Mouse (Mus musculus) spleen, postnatal 4 days (tissue): Measurements from ENCODE around the gene Akap6.
A peak's percentile ranks its signal among the peaks of the same experiment; 100 is the strongest.

Experiments used
- DNase-seq, 2 experiments: peaks; one replicate each; pipeline ENCODE4 v3.0.0; 2022; ENCODE audit warnings: low spot score in 2 of 2

The Akap6 gene

GRCm38 (mm10) chr12:52699146-52699545 lies at the start of gene Akap6:
Gene Akap6, plus strand, starts transcription at chr12:52699383.
- DNase-seq = no peak

DNA sequence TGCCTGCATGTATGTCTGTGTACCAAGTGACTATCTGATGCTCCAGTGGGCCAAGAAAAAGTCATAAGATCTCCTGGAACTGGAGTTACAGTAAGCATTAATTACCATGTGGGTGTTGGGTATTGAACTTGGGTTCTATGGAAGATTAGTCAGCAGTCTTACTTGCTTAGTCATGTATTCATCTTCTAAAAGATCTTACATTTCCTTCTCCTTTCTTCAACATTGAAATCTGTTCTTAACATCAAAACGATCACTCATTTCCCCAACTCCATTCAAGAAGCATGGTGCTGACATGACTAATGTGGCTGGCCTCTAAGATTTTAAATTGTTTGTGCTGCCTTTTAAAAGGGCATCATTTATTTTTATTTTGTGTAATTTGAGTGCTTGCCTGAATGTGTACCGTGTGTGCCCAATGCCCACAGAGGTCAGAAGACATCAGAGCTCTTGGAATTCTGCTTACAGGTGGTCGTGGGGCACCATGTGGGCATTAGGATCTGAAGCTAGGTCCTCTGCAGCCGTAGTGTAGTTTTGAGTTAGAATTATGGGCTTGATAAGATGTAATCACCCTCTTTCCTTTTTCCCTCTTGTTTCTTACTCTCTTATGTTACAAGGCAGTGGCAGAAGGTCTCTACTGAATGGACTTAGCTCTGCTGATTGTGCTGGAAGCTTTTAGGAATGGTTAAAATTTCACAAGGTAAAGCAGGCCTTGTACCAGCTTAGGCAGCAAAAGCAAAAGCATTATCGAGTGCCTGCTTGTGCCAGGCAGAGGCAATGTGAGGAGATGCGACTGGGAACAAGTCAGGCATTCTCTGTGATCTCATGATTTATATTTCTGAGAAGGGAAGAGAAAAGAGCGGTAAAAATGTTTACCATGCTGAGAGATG lies 36.0 kb upstream of the Akap6 start:
- no peak for DNase-seq

- no peak for DNase-seq
Measured at GRCm38 (mm10) chr12:52664944-52665343, 34.2 kb upstream of the Akap6 start.

DNA sequence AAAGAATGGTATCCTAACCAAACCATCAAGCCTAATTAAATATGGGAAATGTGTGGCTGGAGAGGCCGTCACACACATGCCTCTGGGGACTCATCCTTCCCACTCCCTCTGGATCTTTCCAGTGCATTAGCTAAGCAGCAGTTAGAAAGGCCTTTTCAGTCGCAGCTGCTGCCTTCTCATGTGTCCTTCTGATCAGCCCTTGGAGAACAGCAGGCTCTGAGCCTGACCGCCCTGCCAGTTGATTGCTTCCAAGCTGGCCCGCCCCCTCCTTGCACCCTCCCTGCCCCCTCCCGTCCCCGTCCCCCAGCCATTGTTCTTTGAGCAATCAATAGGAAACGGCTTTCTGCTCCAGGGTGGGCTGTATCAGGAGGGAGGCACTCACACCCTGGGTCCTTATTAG lies 27.7 kb upstream of the Akap6 start:
- DNase-seq = no peak

GRCm38 (mm10) chr12:52671943-52672342 lies 27.2 kb upstream of the Akap6 start:
- DNase-seq = no peak

DNA sequence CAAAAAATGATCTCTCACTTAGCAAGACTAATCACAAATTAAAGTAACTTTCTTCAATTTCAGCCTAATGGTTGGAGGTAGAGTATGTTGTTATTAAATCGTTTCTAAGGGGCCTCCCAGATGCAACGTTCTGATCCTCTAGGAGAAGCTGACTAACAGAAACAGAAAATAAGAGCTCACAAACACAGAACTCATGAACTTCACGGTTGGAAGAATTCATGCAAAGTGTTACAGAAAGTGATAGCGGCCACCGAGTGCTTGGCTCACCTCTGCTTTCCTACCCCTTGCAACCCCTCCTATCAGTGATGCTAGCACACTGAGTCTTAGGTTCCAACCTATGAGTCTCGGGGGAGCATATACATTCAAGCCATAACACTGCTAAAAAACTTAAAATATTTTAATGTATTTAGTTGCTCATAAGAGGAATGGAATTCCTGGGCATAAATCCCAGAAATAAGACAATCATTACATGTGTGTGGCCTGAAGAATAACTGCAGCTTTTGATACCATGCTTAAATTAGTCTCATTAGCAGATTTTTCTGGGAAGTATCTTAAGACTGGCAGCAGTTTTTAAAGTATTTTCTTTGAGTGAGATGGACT lies 25.7 kb upstream of the Akap6 start:
- DNase-seq = no peak

DNA sequence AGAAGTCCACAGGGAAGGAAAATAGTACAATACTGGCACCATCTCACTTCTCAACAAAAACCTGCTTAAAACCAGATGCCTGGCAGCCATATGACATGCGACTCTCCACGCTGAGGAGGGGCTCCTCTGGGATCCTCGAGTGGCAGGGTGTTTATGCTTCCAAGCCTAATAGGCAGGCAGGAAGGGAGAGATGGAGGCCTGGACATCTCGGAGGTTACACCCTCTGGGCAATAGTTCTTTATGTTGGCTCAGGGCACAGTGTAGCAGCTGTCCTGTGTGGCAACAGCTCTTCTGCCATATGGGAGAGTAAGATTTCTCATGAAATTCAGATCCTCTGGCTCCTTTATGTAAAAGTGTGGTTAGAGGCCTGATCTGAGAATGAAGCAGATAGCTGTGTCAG lies 24.2 kb upstream of the Akap6 start:
- DNase-seq = no peak

GRCm38 (mm10) chr12:52687355-52687754 lies 11.8 kb upstream of the Akap6 start:
- no peak for DNase-seq

GRCm38 (mm10) chr12:52688712-52689111 lies 10.5 kb upstream of the Akap6 start:
- no peak for DNase-seq

GRCm38 (mm10) chr12:52691552-52691951 lies 7.6 kb upstream of the Akap6 start:
- DNase-seq = no peak

GRCm38 (mm10) chr12:52692290-52692974 lies 6.8 kb upstream of the Akap6 start:
- peak in 1 of 2 experiments; percentile 28 for DNase-seq

GRCm38 (mm10) chr12:52697407-52698109 lies 1.6 kb upstream of the Akap6 start:
- DNase-seq = no peak

DNA sequence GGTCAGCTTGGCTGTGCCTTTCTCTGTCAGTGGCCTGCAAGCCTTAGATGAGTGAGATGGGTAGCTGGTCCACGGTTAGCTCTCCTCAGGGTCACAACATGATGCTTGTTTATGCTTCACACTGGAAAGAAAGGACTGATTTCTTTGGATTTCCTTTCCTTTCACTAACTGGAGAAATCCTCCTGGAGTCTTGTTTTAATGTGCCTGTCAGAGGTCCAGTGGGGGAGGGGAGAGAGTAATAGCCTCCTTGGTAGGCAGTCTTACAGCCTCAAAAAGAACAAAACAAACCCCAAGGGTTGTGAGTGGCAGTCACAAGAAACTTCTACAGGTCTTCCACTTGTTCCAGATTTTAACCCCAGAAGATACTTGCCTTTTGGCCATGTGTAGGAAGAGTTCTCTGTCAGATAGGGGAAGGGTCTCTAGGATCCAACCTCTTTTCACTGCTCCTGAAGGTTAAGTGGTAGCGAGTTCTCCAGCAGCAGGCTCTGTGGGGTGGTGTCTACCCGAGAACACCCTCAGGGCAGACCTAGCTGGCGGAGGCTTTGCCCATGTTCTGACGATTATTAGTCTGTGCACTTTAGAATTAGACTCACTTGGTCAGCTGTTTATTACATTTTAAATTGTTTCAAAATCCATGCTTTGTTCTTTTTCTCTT lies 780 bp upstream of the Akap6 start:
- no peak for DNase-seq

DNA sequence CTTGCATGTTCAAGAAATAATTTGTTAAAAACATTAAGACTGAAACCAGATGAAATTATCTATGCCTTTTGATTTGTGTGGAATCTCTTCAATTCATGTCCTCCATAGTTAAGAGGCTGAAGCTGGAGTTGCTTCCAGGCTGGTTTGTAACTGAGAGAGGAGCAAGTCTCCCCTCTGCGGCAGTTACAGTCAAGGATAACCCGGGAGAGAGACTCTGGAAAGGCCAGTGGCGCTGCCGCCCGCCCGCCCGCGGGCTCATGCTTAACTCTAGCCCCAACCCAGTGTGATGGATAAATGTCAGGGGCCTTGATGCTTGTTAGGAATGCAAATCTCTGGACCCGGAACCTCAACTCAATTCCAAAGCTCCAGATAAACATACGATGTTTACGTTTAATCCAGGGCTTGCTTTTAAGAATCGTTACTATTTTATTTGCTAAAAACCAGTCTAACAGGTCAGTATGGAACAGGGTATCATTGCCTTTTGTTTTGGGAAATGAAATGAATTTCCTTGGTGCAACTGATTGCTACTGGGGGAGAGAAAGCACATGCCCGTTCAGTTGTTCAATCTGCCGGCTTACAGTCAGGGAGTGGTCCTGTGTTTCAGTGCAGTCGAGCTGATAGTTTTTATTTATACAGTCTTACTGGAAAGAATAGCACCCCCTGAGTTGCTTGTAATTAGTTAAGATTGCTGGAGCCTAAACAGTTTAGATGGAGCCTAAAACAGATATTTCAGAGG lies 946 bp downstream of the Akap6 start:
- DNase-seq = no peak

DNA sequence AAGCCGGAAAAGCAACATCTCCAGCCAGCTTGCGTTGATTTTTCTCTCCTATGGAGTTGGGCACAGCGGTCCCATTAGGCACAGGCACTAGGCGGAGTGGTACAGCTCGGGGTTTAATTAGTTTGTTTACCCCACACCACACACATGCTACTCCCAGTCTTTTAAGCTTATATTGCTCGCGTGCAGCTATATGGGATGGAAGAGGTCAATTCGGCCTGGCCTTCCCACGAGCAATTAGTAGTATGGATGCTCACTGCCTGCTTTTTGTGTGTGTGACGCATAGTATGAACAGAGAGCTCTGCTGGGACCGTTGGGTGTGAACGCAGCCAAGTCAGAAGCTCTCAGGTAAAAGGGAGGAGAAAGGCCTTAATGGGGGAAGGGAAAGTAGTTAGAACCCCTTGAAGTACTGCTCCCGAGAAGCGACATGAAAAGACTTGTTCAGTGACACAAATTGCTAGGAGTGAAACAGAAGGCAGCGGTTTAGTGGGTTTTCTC lies 1.6 kb downstream of the Akap6 start:
- no peak for DNase-seq

GRCm38 (mm10) chr12:52701201-52701641 lies 2.0 kb downstream of the Akap6 start:
- DNase-seq = peak; percentile 19 to 63

- DNase-seq = no peak
Measured at GRCm38 (mm10) chr12:52702368-52702967, 3.3 kb downstream of the Akap6 start.

DNA sequence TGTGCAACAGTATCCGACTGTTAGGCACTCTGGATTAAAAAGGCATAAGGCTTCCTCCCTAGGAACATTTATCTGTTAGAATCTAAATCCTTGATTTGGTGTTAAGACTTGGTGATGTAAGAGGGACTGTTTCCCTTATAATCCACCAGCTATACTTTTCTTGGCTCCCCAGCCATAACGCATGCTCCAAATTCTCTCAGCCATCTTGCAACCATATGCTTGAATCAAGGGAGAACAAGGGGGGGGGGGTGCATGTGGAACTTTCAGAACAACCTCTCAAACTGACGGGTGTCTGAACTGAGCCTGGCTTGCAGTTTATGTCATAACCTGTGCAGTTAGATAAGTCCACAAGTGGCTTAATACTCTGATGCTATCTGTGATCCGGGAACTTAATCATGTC lies 4.9 kb downstream of the Akap6 start:
- DNase-seq = no peak

DNA sequence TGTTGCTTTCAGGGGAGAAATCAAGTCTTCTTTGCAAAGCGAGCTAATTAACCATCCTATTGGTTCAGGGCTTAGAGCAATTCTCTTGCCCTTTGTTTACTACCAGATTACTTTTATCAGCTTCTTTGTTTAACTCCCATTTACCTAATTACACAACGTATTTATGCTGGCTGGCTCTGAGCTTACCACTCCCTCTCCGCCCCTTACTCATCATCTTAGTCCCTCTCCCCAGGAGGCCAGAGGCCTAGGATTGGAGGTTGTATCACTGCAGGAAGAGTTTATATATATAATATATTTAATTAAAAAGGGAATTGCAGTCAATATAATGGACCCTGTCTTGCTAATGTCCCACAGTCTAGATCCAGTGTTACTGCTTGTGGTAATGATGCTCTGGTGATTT lies 5.6 kb downstream of the Akap6 start:
- DNase-seq = no peak

GRCm38 (mm10) chr12:52711382-52711781 lies 12.2 kb downstream of the Akap6 start:
- DNase-seq = no peak
